Mouse (Mus musculus) urinary bladder, postnatal 36 days (tissue): ENCODE results near the gene Bdp1.
A peak's percentile ranks its signal among the peaks of the same experiment; 100 is the strongest.
"Not testable (repeated sequence)": the region's sequence is repeated elsewhere in the genome, so short reads cannot be mapped to it uniquely, and the experiment has no call there.

ENCODE experiments used
- DNase-seq, 2 experiments: peaks; one replicate each; pipeline ENCODE4 v3.0.0; 2022; ENCODE audit warnings: low spot score in 2 of 2, mixed read lengths in 1 of 2

Gene Bdp1

GRCm38 (mm10) chr13:100103748-100104254, at the start of gene Bdp1:
Gene Bdp1 (minus strand): TSS chr13:100104070.
- peak; percentile 94 to 95 for DNase-seq

GRCm38 (mm10) chr13:100152659-100153058, 48.8 kb upstream of the Bdp1 start:
- peak; percentile 2 to 4 for DNase-seq

GRCm38 (mm10) chr13:100141646-100142314, 37.9 kb upstream of the Bdp1 start:
- DNase-seq = no peak

- no peak for DNase-seq
Measured at GRCm38 (mm10) chr13:100125258-100125643, 21.4 kb upstream of the Bdp1 start.

- peak; percentile 88 to 91 for DNase-seq
Measured at GRCm38 (mm10) chr13:100124423-100125257, 20.8 kb upstream of the Bdp1 start, which contains the start of gene Smn1. Gene Smn1 (plus strand): TSS chr13:100124852.

- DNase-seq = no peak
Measured at GRCm38 (mm10) chr13:100123970-100124369, 20.1 kb upstream of the Bdp1 start.

- DNase-seq = no peak
Measured at GRCm38 (mm10) chr13:100112218-100112972, 8.5 kb upstream of the Bdp1 start.

GRCm38 (mm10) chr13:100107652-100108472, 4.0 kb upstream of the Bdp1 start, which contains the start of gene Serf1:
Gene Serf1 (plus strand): TSS chr13:100108012.
- DNase-seq = peak; percentile 78 to 80

GRCm38 (mm10) chr13:100103052-100103658, 715 bp downstream of the Bdp1 start:
- no peak for DNase-seq

- no peak for DNase-seq
Measured at GRCm38 (mm10) chr13:100098808-100099207, 5.1 kb downstream of the Bdp1 start.

- no peak for DNase-seq
Measured at GRCm38 (mm10) chr13:100071473-100071872, 32.4 kb downstream of the Bdp1 start.

- DNase-seq = no peak
Measured at GRCm38 (mm10) chr13:100067821-100068220, 36.0 kb downstream of the Bdp1 start.

GRCm38 (mm10) chr13:100063936-100064335, 39.9 kb downstream of the Bdp1 start:
- DNase-seq = no peak

- not testable (repeated sequence) for DNase-seq
Measured at GRCm38 (mm10) chr13:100057738-100058137, 46.1 kb downstream of the Bdp1 start.

GRCm38 (mm10) chr13:100026013-100026412, 77.9 kb downstream of the Bdp1 start:
- DNase-seq = no peak

GRCm38 (mm10) chr13:100016891-100017290, 87.0 kb downstream of the Bdp1 start:
- DNase-seq = no peak

GRCm38 (mm10) chr13:100015937-100016336, 87.9 kb downstream of the Bdp1 start:
- DNase-seq = no peak

- peak; percentile 43 to 84 for DNase-seq
Measured at GRCm38 (mm10) chr13:100014906-100015895, 88.7 kb downstream of the Bdp1 start, which contains the start of gene Mccc2. Gene Mccc2 (minus strand): TSS chr13:100015639.

- peak in 1 of 2 experiments; percentile 22 for DNase-seq
Measured at GRCm38 (mm10) chr13:100005911-100006496, 97.9 kb downstream of the Bdp1 start.
